ENCODE assay signal across 8 mouse cellular contexts in genomic region chr5:30927945-30928529, GRCm38 (mm10). TPM values are rescaled to one million over a fixed set of nuclear protein-coding genes. Genes with fewer than 3 reads are reported as not detected.
DNase-seq lines count a peak whose midpoint lies in the region; ATAC-seq lines count a peak whose summit lies in the region.

No protein-coding gene starts in this region.

- no peaks in the 10 kb centered on the region for H3K9me3 ChIP-seq in liver, embryonic 11.5 days (ENCODE audit: control insufficient read depth, low read length)
- no peaks in the 10 kb centered on the region for H3K9me3 ChIP-seq in embryonic facial prominence, embryonic 11.5 days (replicated peaks; ENCODE audit: control insufficient read depth, low read length)
- no peaks in the 10 kb centered on the region for H3K9me3 ChIP-seq in hindbrain, embryonic 15.5 days
- no peaks in the 10 kb centered on the region for H3K9me3 ChIP-seq in lung, embryonic 16.5 days (ENCODE audit: control insufficient read depth, low read length)
- no peaks in the 10 kb centered on the region for H3K9me3 ChIP-seq in stomach, embryonic 14.5 days (ENCODE audit: control insufficient read depth, low read depth, low read length)

- H3K9ac ChIP-seq in liver, embryonic 11.5 days (ENCODE audit: low read depth, low read length), result no peak overlapping the region
- H3K9ac ChIP-seq in embryonic facial prominence, embryonic 11.5 days (replicated peaks; ENCODE audit: low read length), result 0 out of 2 replicates have a peak overlapping the region, but pooled peaks have one; percentile 15
- no peak overlapping the region for H3K9ac ChIP-seq in hindbrain, embryonic 15.5 days
- no peak overlapping the region for H3K9ac ChIP-seq in lung, embryonic 16.5 days (ENCODE audit: low read length)
- no peak overlapping the region for H3K9ac ChIP-seq in stomach, embryonic 14.5 days (replicated peaks; ENCODE audit: low read depth, low read length)

- no peak for DNase-seq in liver, embryonic 11.5 days (ENCODE audit: low spot score)
- DNase-seq in liver, result no peak
- DNase-seq in embryonic facial prominence, embryonic 11.5 days (ENCODE audit: low spot score), result peak; percentile 62
- no peak for DNase-seq in urinary bladder, postnatal 14 days (ENCODE audit: low spot score)
- no peak for DNase-seq in natural killer cell, adult 2 months (ENCODE audit: low spot score in 2 of 2)

- peak; percentile 47 for ATAC-seq in liver, embryonic 11.5 days (replicated peaks; ENCODE audit: low FRiP score)
- ATAC-seq in embryonic facial prominence, embryonic 11.5 days (replicated peaks; ENCODE audit: insufficient number of reproducible peaks, low FRiP score, low TSS enrichment, low read depth), result no peak
- ATAC-seq in hindbrain, embryonic 15.5 days (ENCODE audit: low FRiP score, low read depth), result peak; percentile 71
- ATAC-seq in lung, embryonic 16.5 days (ENCODE audit: low read depth), result peak; percentile 60
- no peak for ATAC-seq in stomach, embryonic 14.5 days (ENCODE audit: insufficient number of reproducible peaks, insufficient read depth, low FRiP score, low read depth)

- 0 out of 2 replicates have a peak overlapping the region, but pooled peaks have one; percentile 28 for H3K4me2 ChIP-seq in liver, embryonic 11.5 days
- H3K4me2 ChIP-seq in embryonic facial prominence, embryonic 11.5 days (ENCODE audit: low read depth, low read length), result no peak overlapping the region
- peak overlapping the region; percentile 47 for H3K4me2 ChIP-seq in hindbrain, embryonic 15.5 days
- H3K4me2 ChIP-seq in lung, embryonic 16.5 days (ENCODE audit: low read depth, low read length), result peak overlapping the region; percentile 28; the same call in 1 of the 2 replicates
- 0 out of 2 replicates have a peak overlapping the region, but pooled peaks have one; percentile 13 for H3K4me2 ChIP-seq in stomach, embryonic 14.5 days (replicated peaks; ENCODE audit: low read depth, low read length)

- no peak overlapping the region for H3K27ac ChIP-seq in liver, embryonic 11.5 days (ENCODE audit: low read depth, low read length)
- H3K27ac ChIP-seq in embryonic facial prominence, embryonic 11.5 days (replicated peaks; ENCODE audit: low read depth, low read length), result no peak overlapping the region
- H3K27ac ChIP-seq in hindbrain, embryonic 15.5 days (replicated peaks), result no peak overlapping the region
- H3K27ac ChIP-seq in lung, embryonic 16.5 days (ENCODE audit: low read length), result no peak overlapping the region
- no peak overlapping the region for H3K27ac ChIP-seq in stomach, embryonic 14.5 days (ENCODE audit: low read length)

- H3K4me1 ChIP-seq in liver, embryonic 11.5 days (replicated peaks; ENCODE audit: control insufficient read depth, insufficient read depth, low read length), result no peaks in the 10 kb centered on the region
- no peaks in the 10 kb centered on the region for H3K4me1 ChIP-seq in embryonic facial prominence, embryonic 11.5 days (ENCODE audit: control insufficient read depth, insufficient read depth, low read length)
- H3K4me1 ChIP-seq in hindbrain, embryonic 15.5 days (replicated peaks), result no peaks in the 10 kb centered on the region
- 0 out of 2 replicates have a peak, but pooled peaks cover 2% of the 10 kb centered on the region for H3K4me1 ChIP-seq in lung, embryonic 16.5 days (replicated peaks; ENCODE audit: control insufficient read depth, insufficient read depth, low read length)
- H3K4me1 ChIP-seq in stomach, embryonic 14.5 days (ENCODE audit: control insufficient read depth, insufficient read depth, low read length), result no peaks in the 10 kb centered on the region; the same call in 1 of the 2 replicates

- 45% methylated on average over 7 of the region's 7 CpGs for WGBS in liver, embryonic 11.5 days
- WGBS in embryonic facial prominence, embryonic 11.5 days, result 41% methylated on average over 7 of the region's 7 CpGs
- 39% methylated on average over 7 of the region's 7 CpGs for WGBS in hindbrain, embryonic 15.5 days
- WGBS in lung, embryonic 16.5 days, result 41% methylated on average over 7 of the region's 7 CpGs
- 42% methylated on average over 7 of the region's 7 CpGs for WGBS in stomach, embryonic 14.5 days

- no peak overlapping the region for H3K4me3 ChIP-seq in liver, embryonic 11.5 days (ENCODE audit: low read depth, low read length)
- H3K4me3 ChIP-seq in embryonic facial prominence, embryonic 11.5 days (ENCODE audit: low read depth, low read length), result no peak overlapping the region
- H3K4me3 ChIP-seq in hindbrain, embryonic 15.5 days, result peak overlapping the region; percentile 15; the same call in 1 of the 2 replicates
- H3K4me3 ChIP-seq in lung, embryonic 16.5 days (ENCODE audit: low read length), result no peak overlapping the region
- H3K4me3 ChIP-seq in stomach, embryonic 14.5 days (ENCODE audit: low read depth, low read length), result no peak overlapping the region

- no peaks in the 10 kb centered on the region for H3K27me3 ChIP-seq in liver, embryonic 11.5 days (replicated peaks; ENCODE audit: control insufficient read depth, insufficient read depth, low read length)
- no peaks in the 10 kb centered on the region for H3K27me3 ChIP-seq in embryonic facial prominence, embryonic 11.5 days (ENCODE audit: control insufficient read depth, insufficient read depth, low read length)
- no peaks in the 10 kb centered on the region for H3K27me3 ChIP-seq in hindbrain, embryonic 15.5 days
- no peaks in the 10 kb centered on the region; the same call in 1 of the 2 replicates for H3K27me3 ChIP-seq in lung, embryonic 16.5 days (ENCODE audit: control insufficient read depth, insufficient read depth, low read depth, low read length)
- H3K27me3 ChIP-seq in stomach, embryonic 14.5 days (ENCODE audit: control insufficient read depth, insufficient read depth, low read length), result no peaks in the 10 kb centered on the region

- no peaks in the 10 kb centered on the region for H3K36me3 ChIP-seq in liver, embryonic 11.5 days (ENCODE audit: control insufficient read depth, insufficient read depth, low read length)
- no peaks in the 10 kb centered on the region for H3K36me3 ChIP-seq in embryonic facial prominence, embryonic 11.5 days (replicated peaks; ENCODE audit: control insufficient read depth, insufficient read depth, low read depth, low read length)
- no peaks in the 10 kb centered on the region for H3K36me3 ChIP-seq in hindbrain, embryonic 15.5 days
- no peaks in the 10 kb centered on the region for H3K36me3 ChIP-seq in lung, embryonic 16.5 days (ENCODE audit: control insufficient read depth, insufficient read depth, low read length)
- H3K36me3 ChIP-seq in stomach, embryonic 14.5 days (ENCODE audit: control insufficient read depth, insufficient read depth, low read length), result no peaks in the 10 kb centered on the region

RNA-seq across cellular contexts. Expression of gene Khk, which starts 6.8 kb away (rescaled TPM):
- 58.6 and 60.2 TPM in 2 replicates for polyA plus RNA-seq in liver, embryonic 11.5 days (2014; fragmentation: Nextera tagmentation; extraction: Ambion mirVana)
- 9.2 and 9.9 TPM in 2 replicates for polyA plus RNA-seq in embryonic facial prominence, embryonic 11.5 days (2014; fragmentation: Nextera tagmentation; extraction: Ambion mirVana)
- 9.9 and 10.7 TPM in 2 replicates for polyA plus RNA-seq in hindbrain, embryonic 15.5 days (2015; fragmentation: Nextera tagmentation; extraction: Ambion mirVana)
- 13.2 and 15.0 TPM in 2 replicates for polyA plus RNA-seq in lung, embryonic 16.5 days (2015; fragmentation: Nextera tagmentation; extraction: Ambion mirVana)
- polyA plus RNA-seq in stomach, embryonic 14.5 days (2014; fragmentation: Nextera tagmentation; extraction: Ambion mirVana), result 19.2 and 24.2 TPM in 2 replicates

RNA-seq across cellular contexts. Expression of gene Emilin1, which starts 14.8 kb away (rescaled TPM):
- 89.5 and 95.1 TPM in 2 replicates for polyA plus RNA-seq in liver, embryonic 11.5 days (2014; fragmentation: Nextera tagmentation; extraction: Ambion mirVana)
- polyA plus RNA-seq in embryonic facial prominence, embryonic 11.5 days (2014; fragmentation: Nextera tagmentation; extraction: Ambion mirVana), result 79.7 and 95.4 TPM in 2 replicates
- 17.0 and 17.5 TPM in 2 replicates for polyA plus RNA-seq in hindbrain, embryonic 15.5 days (2015; fragmentation: Nextera tagmentation; extraction: Ambion mirVana)
- 212 and 225 TPM in 2 replicates for polyA plus RNA-seq in lung, embryonic 16.5 days (2015; fragmentation: Nextera tagmentation; extraction: Ambion mirVana)
- polyA plus RNA-seq in stomach, embryonic 14.5 days (2014; fragmentation: Nextera tagmentation; extraction: Ambion mirVana), result 208 and 230 TPM in 2 replicates

RNA-seq across cellular contexts. Expression of gene Cgref1, which starts 17.4 kb away (rescaled TPM):
- 5.4 and 8.2 TPM in 2 replicates for polyA plus RNA-seq in liver, embryonic 11.5 days (2014; fragmentation: Nextera tagmentation; extraction: Ambion mirVana)
- polyA plus RNA-seq in embryonic facial prominence, embryonic 11.5 days (2014; fragmentation: Nextera tagmentation; extraction: Ambion mirVana), result 3.7 and 4.4 TPM in 2 replicates
- polyA plus RNA-seq in hindbrain, embryonic 15.5 days (2015; fragmentation: Nextera tagmentation; extraction: Ambion mirVana), result 67.3 and 68.4 TPM in 2 replicates
- 2.1 and 3.3 TPM in 2 replicates for polyA plus RNA-seq in lung, embryonic 16.5 days (2015; fragmentation: Nextera tagmentation; extraction: Ambion mirVana)
- polyA plus RNA-seq in stomach, embryonic 14.5 days (2014; fragmentation: Nextera tagmentation; extraction: Ambion mirVana), result 5.7 and 6.4 TPM in 2 replicates

RNA-seq across cellular contexts. Expression of gene Ost4, which starts 20.4 kb away (rescaled TPM):
- 467 and 501 TPM in 2 replicates for polyA plus RNA-seq in liver, embryonic 11.5 days (2014; fragmentation: Nextera tagmentation; extraction: Ambion mirVana)
- 347 and 379 TPM in 2 replicates for polyA plus RNA-seq in embryonic facial prominence, embryonic 11.5 days (2014; fragmentation: Nextera tagmentation; extraction: Ambion mirVana)
- 242 and 266 TPM in 2 replicates for polyA plus RNA-seq in hindbrain, embryonic 15.5 days (2015; fragmentation: Nextera tagmentation; extraction: Ambion mirVana)
- 446 TPM in 2 replicates for polyA plus RNA-seq in lung, embryonic 16.5 days (2015; fragmentation: Nextera tagmentation; extraction: Ambion mirVana)
- polyA plus RNA-seq in stomach, embryonic 14.5 days (2014; fragmentation: Nextera tagmentation; extraction: Ambion mirVana), result 476 and 515 TPM in 2 replicates

RNA-seq across cellular contexts. Expression of gene Preb, which starts 32.1 kb away (rescaled TPM):
- 111 and 118 TPM in 2 replicates for polyA plus RNA-seq in liver, embryonic 11.5 days (2014; fragmentation: Nextera tagmentation; extraction: Ambion mirVana)
- 88.2 and 95.1 TPM in 2 replicates for polyA plus RNA-seq in embryonic facial prominence, embryonic 11.5 days (2014; fragmentation: Nextera tagmentation; extraction: Ambion mirVana)
- polyA plus RNA-seq in hindbrain, embryonic 15.5 days (2015; fragmentation: Nextera tagmentation; extraction: Ambion mirVana), result 103 and 124 TPM in 2 replicates
- polyA plus RNA-seq in lung, embryonic 16.5 days (2015; fragmentation: Nextera tagmentation; extraction: Ambion mirVana), result 125 and 129 TPM in 2 replicates
- polyA plus RNA-seq in stomach, embryonic 14.5 days (2014; fragmentation: Nextera tagmentation; extraction: Ambion mirVana), result 102 and 104 TPM in 2 replicates

Comparison
In these comparisons a context has a peak if more than half of its experiments do, and no peak if none do; other contexts are left out.
1. ATAC-seq: peak in liver, embryonic 11.5 days (single experiment), hindbrain, embryonic 15.5 days (single experiment) and lung, embryonic 16.5 days (single experiment); none in embryonic facial prominence, embryonic 11.5 days (single experiment) and stomach, embryonic 14.5 days (single experiment).